Mouse (Mus musculus) adrenal gland, postnatal 10 days (tissue): Measurements from ENCODE around the gene Tcf20. TPM values are rescaled to one million over a fixed set of nuclear protein-coding genes. Genes with fewer than 3 reads are reported as not detected.

Experiments used
- DNase-seq: peaks from one replicate; pipeline ENCODE4 v3.0.0; 2021; ENCODE audit warnings: mixed read lengths
- total RNA-seq, 2 experiments: library from RNA; stranded (reverse); gene quantifications; 2 replicates each; pipeline ENCODE4 v1.2.3; 2021

Tcf20 gene
- total RNA-seq, 2 experiments from 2014 or later, result 70.8 to 71.5 TPM

DNA sequence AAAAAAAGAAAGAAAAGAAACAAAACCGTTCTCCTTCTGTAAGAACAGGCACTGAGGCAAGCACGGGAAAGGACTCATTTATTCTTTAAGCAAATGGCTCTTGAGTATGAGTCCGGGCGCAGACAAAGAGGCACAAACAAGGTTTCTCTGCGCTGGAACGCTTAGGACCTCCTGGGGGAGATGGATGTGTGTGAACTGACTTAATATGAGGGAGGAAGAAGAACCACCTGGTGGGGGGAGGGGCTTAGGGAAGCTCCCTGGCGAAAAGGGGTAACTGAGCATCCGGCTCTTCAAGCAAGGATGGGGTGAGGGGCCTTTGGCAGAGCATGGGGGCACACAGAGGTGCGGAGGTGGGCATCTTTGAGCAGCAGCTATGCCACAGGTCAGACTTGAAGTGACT is 5.2 kb upstream of the Tcf20 start:
- no peak for DNase-seq

DNA sequence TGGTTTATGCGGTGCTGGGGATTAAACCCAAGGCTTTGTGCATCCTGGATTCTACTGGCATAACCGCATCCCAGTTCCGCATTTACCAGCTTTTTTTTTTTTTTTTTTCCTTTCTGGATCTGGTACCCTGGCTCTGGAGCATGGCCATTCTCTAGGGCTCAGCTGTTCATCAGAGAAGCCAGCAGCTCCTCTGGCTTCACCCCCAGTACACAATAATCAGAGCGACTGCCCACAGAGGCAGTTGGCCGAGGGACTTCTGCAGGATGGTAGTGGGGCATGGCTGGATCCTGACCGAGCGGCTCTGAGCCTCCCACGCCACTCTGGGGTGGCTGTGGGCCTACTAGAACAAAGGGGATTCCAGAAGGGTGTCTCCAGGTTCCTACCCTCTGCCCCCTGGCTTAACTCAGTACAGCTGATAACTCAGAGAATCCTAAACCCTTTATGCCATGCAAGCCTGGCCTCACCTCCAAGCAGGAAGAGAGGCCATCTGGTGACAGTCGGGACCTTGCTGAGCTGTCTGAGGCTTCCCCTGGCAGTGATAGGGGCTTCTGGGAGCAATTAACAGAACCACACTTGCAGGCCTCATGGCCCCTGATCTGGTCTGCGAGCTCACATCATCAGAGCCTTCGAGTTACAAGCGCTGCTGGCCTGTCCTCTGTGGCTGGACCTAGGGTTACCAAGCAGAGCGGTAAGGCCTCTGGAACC is 4.6 kb upstream of the Tcf20 start:
- no peak for DNase-seq

DNA sequence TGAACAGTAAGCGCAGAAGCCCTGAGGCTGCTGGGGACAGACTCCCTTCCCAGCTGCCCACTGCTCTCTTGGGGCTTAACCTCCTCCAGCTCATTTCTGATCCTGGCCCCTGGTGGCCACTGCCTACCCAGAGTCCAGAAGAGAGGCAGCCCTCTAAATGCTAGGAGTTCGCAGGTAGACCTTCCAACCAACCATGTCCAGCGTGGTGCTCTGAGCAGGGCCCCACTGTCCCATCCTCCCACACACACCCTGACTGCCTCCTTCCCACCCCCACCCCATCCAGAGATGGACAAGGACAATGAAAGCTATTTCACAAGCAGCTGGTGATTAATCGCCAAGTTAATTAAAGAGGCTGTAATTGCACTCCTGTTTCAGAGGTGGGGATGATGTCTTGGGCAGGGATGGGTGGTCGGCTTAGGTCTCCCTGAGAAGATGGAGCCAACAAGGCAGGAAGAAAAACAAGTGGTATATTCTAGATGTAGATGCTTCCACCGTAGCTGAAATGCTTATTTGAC is 1.6 kb upstream of the Tcf20 start:
- DNase-seq, result no peak

DNA sequence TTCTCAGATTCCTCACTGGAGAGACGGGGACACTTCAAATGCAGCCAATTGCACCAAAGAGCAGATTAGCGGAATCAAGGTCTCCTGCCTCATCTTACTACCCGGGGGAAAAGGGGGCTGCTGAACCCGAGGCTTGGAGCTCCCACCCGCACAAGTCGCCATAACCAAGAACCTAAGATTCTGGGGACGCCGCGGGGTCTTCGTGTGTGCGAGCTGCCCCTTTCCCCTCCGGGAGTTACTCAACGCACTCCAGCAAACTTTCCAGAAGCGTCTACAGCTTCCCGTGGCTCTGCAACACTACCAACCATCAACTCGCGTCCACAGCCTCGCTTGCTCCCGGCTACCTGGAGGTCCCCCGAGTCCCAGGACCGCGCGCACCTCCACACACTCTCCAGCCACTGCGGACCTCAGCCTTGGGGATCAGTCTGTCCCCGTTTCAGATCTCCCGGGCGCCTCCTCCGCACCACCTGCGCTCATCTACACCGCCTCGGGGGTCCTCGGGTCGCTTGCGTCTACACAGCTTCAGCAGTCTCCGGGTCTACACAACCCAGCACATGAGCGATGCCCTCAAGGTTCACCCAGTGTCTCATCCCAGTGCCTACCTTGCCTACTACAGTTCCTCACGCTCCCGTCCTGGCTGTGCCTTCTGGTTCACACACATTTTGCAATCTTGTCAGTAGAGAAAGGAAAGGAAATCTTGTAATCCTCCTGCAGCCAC is 499 bp downstream of the Tcf20 start:
- no peak for DNase-seq

DNA sequence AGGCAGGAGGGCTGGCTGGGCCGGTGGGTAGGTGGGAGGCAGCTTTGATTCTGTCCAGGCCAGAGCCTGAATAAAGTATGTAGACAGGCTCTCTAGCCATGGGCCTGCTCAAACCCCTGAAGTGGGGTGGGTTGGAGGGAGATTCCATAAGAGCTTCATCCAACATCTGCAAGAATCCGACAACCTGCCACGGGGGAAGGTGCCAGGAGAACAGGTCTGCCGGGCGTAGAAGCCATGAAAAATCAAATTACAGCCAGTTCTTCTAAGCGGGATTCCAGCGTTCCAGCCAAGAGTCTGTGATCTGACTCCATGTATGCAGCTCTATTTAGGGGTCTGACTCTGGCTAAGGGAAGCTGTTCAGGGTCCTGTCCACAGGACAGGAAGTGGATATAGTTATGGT is 3.1 kb downstream of the Tcf20 start:
- no peak for DNase-seq

DNA sequence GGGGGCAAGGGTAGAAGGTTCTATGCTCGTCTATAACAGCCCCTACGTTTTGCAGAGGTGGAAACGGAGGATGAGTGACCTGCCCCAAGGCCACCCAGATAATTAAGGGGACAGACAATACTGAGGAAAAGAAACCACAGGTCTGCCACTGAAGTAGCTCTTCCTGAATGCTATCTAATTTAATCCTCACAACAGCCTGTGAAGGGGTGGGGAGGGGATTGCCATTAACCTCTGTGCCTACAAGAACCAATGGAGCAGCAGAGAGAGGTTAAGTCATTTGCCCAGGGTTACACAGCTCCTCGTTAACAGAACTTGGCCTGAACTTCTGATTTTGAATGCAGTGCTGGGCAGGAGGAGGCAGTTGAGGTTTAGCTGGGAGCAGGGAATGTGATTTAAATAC is 3.6 kb downstream of the Tcf20 start:
- no peak for DNase-seq

DNA sequence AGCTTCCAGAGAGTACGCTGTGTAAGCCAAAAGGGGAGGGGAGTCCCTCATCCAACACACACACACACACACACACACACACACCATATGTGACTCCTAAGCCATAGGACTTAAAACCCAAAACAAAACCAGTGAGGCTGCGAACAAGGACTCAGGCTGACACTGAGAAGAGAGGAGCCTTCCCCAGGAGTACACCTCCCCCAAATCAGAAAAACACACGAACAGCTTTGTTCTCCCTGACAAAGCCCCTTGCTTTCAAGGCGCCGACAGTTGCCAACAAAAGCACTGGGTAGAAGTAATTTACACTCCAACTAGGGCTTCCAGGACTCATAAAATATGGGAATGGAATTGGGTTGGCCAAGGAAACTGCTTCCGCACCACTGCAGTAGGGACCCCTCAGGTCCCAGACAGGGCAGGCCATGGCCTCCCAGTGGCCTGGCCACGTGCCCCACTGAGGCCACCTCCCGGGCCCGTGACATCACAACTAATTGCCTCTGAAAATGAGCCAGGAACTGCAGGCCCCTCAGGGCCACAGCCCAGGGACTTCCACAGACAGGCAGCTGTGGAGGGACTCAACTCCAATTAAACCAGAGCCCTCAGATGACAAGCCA is 4.2 kb downstream of the Tcf20 start:
- DNase-seq, result peak; percentile 63

DNA sequence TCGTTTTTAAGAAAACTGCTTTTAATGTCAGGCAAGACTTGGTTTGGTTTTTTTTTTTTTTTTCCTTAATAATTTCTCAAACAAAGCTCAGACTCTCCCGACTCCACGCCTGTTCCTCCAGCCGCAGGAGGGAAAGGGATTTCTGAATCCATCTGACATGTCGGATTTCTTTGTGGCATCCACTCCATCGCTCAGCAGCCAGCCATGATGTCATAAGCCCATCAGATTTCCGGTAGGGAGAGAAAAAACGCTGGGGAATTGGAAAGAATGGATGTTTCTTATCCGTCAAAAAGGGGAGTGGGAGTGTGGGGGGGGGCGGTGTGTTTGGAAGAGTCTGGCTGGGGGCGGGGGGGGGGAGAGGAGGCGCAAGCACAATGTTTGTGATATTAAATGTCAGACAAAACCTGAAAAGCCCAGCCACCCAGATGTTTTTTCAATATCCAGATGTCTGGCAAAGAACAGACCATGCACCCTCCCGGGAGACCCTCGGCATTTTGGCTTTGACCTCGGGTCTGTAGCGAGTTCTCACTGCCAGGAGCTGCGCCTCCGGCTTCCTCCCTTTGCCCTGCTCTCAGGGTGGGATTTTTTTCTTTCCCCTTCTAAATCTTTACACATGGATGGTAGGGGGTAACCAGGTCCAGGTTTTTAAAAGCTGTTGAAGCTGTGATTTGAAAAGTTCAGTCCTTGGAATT is 4.8 kb downstream of the Tcf20 start:
- DNase-seq, result no peak

DNA sequence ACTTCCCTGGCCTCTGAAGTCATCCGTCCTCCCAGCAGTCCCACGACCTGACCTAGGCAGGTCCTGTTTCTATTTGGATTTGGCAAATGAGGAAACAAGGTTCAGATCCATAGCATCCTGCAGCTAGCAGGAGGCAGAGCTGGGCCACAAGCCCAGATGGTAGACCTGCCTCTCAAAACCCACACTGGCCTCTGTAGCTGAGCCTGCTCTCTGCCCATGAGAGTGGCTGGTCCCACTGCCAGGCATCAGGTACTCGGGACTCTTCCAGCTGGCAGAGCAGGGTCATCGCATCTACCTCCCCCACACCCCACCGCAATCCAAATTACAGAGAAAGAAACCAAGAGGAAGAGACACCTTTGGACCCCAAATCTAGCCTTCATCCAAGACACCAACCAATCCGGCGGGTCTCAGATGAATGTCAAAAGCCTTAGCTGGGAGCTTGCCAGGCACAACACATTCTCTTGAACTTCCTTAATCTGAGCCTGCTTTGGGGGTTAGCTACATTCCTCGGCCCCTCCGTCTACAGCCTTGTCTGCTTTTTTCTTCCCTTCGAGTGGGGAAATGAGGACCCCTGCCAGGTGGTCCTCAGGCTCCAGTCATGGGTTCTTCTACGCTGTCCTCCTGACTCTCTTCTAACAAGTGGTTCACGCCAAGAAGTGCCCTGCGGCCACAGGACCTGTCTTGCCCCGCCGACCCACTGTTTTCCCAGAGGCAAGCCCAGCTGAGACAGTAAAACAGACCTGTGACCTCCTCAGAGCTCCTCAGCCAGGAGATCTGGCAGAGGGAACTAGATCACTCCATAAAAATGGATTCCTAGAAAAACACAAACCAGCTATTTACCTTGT is 5.8 kb downstream of the Tcf20 start:
- DNase-seq, result no peak

DNA sequence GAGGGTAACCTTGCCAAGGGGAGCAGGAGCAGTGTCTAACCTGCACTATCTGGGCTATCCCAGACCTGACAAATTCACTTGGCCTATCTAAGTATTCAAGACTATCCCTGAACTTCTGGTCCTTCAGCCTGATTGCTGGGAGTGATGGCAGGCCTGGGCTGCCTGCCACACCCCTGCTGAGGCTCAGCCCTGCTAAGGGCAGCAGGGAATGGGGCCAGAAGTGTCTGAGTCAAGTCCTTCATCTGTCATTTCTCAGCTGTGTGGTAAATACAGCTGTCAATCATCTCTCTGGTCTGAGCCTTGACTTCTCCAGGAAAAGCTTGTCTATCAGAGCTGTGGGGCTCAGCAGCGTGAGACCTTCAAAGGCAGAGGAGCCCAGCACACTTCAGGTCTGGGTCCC is 8.1 kb downstream of the Tcf20 start:
- DNase-seq, result no peak

DNA sequence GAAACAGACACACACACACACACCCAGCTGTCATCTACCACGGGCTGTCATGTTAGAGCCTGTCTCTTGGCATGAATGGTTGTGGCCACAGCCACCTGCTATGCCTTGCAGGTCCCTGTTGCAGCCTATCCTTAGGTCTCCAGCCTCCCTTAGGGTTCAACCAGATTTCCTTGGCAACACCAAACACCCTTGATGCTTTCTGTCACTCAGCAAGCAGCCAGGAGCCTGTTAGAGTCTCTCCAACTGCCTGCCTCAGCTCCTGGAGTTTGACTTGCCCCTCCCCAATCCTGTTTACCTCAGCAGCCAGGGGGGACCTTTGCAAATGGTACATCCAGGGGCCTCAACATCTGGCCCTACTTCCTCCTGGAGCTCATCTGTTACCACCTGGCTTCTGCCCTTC is 13.2 kb downstream of the Tcf20 start:
- no peak for DNase-seq

DNA sequence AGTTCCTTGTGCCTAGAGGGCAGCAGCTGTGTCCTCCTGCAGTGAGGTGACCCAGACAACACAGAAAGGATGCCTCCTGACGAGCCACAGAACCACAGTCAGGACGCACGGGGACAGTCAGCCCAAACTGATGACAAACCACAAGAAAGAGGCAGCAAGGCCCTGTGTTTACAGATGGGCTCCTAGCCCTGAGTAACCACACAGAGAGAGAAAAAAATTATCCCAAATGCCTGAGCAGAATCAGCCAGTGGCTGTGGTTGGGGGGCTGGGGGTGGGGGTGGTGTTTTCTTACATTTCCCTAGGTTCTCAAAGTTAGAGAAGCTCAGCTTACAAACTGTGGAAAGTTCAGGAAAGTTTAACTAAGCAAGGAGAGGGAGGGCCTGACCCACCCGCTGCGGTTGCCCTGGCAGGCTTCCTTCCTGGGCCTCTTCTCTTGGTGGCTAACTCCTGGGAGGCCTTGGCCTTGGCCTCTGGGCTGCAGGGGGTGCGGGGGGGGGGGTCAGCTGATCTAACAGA is 18.4 kb downstream of the Tcf20 start:
- DNase-seq, result no peak

DNA sequence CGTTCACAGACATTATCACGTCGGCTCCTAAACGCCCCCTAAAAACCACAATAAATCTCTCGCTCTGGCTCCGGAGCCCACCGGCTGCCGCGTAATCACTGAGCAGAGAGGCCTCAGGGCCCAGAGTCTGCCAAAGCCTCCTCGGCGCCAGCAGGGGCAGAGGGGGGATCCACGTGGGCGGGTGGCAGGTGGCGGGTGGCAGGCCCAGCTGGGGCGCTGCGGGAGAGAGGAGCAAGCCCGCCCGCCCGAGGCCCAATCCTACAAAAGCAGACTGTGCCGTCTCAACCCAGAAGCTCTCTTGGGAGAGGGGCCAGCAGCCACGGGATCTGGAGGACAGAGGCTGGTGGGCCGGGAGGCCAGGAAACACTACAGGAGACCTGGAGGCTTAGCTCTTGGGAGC is 19.2 kb downstream of the Tcf20 start:
- no peak for DNase-seq

DNA sequence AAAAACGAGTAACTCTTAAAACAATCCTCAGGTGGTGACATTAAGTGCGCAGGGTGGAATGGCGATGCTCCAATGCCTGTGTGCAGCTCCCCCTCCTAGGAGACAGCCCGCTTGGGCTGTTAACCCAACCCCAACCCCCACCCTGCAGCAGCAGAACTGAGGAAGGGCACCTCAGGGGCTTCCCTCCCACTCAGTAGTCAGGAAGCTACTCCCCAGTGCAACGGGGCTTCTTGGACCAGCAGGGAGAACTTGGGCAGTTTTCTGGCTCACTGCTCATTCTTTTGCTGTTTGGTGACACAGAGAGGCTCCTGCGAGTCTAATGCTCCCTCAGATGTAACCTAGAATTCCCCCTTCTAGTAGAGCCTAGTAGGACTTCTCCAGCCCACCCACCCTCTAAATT is 19.7 kb downstream of the Tcf20 start:
- no peak for DNase-seq

DNA sequence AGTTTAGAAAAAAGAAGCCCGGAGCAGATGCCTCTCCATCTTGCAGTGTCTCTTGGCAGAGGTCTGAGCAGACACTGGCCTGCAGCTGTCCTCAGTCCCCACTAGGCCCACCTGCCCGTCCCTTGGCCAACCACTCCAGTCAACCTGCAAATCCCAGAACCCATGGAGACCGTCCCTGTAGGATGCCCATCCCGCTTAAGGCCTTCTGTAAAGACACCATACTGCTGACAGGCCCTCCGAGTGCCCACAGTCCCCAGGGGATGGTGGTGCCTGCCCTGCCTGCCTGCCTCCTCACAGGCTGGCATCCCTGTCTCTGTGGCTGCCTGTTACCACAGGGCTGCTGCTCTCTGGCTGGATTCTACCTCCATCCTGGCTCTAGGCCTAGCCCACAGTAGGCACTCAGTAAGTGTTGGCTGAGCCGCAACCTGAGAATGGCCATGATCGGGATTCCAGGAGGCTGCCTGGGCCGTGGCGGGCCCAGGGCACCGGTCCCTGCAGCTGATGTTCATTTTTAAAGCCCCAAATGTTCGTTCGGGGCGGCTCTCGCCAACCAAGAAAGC is 23.3 kb downstream of the Tcf20 start:
- no peak for DNase-seq

DNA sequence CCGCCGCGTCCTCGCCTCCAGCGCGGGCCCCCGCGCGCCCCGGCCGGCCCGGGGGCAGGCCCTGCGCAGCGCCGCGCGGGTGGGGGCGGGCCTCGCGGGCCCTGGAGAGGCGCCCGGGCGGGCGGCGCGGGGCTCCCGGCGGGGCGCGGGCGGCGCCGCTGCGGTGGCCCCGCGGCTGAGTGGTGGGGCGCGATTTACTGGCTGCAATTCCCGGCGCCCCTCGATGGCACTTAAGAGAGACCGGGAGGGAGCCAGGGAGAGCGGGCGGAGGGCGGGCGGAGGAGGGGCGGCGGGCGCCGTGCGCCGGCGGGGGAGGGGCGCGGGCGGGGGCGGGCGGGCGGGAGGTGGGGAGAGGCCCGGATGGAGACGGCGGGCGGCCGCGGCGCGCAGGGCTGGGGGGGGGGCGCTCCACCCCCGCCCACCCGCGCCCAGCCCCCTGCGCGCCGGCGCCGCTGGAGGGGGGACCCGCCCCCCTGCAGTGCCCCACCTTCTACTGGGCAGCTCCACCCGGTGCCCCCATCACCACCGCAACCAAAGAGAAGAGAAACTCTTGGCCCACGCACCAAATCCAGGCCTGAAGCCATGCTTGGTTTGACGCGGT is 24.0 kb downstream of the Tcf20 start:
- peak; percentile 39 for DNase-seq

DNA sequence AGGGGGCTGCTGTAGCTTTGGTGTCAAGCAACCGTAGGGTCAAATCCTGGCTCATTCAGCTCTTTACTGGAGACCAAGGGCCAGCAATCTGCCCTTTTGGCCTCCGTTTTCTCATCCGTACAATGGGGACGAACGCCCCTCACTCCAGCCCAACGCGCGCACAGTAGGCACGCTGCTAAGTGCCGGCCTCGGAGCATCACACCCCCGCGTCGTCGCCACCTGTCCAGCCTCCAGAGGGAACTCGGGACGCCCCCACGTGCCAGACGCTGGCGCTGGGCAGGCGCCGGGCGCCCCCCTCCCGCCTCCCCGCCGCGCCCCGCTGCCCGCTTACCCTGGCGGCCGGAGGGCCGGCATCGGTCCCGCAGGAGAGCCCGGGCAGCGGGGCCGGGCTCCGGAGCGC is 24.6 kb downstream of the Tcf20 start:
- DNase-seq, result peak; percentile 35

DNA sequence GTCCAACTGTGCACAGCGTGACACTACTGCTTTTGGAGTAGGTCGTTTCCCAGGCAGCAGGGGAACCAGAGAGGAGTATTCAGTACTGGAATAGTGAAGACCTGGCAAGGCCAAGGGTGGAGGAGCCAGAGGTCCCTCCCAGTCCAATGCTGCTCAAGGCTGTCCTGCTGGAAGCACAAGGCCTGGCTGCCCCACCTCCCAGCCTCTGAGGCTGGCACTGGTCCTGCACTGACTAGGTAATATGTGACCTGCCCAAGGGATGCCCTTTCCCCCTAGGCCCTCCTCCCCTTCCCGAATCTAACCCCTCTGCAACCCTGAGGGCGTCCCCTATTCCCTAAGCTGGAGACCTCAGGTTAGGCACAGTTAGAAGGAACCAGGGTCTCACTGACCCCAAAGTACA is 25.1 kb downstream of the Tcf20 start:
- DNase-seq, result peak; percentile 63

DNA sequence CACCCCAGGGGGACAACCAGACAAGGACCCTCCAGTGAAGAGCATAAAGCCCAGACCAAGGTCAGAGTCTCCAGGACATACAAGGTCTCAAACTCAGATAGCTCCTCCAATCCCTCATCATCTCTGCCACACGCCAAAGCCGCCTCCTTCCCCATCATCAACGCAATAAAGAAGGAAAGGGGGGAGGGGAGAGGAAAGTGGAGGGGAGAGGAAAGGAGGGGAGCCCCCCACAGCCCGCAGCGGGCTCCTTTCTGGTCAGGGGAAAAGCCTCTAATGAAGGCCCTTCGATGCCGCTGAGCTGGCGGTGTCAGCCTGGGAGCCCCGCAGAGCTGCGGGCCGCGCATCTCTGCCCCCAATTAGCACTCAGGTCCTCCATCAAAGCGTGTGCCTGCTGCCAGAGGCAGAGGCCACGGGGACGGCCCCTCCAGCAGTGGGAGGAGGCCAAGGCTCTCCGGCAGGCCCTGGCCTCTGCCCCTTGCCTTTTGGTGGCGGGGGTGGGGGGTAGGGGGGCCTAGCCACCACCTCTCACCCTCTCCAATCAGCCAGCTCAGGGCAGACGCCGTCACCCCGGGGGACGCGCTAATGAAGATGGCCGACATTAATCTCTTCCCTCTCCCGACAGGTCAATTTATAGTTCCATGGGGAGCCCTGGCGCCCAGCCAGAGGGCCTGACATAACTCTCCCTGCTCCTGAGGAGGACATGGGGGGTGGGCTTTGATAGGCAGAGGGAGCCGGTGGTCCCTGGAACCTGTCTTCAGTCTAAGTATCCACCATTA is 26.7 kb downstream of the Tcf20 start:
- peak; percentile 52 for DNase-seq

DNA sequence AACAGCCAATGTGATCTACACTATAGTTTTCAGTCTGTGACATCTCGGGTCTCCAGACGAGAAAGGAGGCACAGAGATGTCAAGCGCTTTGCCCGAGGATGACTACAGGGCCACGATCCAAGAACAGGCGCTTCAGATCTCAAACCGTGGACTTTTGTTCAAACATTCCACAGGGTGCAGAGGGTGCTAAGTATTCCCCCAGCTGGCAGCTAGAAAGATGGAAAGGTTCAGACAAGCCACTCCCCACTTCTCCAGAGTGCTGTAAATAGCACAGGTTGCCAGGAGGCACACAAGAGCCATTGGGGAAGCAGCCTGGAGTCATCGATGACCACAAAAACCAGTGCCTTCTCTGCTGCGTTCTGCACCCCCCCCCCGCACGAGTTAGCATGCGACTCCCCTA is 28.5 kb downstream of the Tcf20 start:
- no peak for DNase-seq
